ENCODE assay signal across 9 mouse cellular contexts in the genomic region with DNA sequence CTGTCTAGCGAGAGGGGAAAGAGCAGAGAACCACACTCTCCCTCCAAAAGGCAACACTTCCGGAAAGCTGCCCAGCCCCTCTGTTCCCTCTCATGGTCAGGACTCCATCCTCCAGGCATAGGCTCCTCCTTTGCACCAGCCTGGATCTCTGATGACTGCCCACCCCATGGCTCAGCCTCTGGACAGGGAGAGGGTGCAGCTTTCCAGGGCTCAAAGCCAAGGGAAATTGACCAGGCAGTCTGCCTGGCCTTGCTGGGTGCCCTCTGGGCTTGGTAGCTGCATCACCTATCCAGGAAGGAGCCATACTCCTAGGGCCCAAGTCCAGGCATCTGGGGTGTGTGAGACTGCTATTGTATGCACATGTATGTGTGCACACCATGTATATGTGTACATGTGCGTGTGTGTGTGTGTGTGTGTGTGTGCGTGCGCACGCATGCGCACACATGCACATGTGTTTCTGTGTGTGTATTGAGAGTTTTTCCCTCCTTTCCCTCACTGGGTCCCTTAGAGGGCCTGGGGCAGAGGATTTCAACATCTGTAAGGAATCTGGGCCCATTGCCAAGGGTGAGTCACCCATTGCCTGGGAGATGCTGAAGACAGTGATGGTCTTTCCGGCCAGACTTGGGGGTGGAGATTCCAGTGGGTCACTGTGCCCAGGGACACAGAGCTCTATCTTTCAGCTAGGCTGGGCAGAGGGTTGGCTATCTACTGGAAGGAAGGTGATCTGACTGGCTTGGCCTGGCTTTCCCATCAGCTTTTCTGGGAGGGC. TPM values are rescaled to one million over a fixed set of nuclear protein-coding genes. Genes with fewer than 3 reads are reported as not detected.
DNase-seq lines count a peak whose midpoint lies in the region; ATAC-seq lines count a peak whose summit lies in the region.
"Had no signal": no experiment of that assay in that cellular context is flagged by ENCODE, and none has a peak within 500 bp of the region (broad histone marks: within the 10 kb centered on the region; RNA-seq: fewer than 3 reads in every experiment).

No protein-coding gene starts in this region.

- peaks cover 67% of the 10 kb centered on the region for H3K27me3 ChIP-seq in heart, embryonic 10.5 days (ENCODE audit: insufficient read depth, poor library complexity, severe bottlenecking)
- H3K27me3 ChIP-seq: hindbrain, embryonic 15.5 days had no signal

- peak overlapping the region; percentile 71 for H3K27ac ChIP-seq in heart, embryonic 10.5 days
- H3K27ac ChIP-seq: hindbrain, embryonic 15.5 days had no signal

- 82% methylated on average over 8 of the region's 8 CpGs for WGBS in heart, embryonic 10.5 days

- H3K9me3 ChIP-seq in heart, embryonic 10.5 days: no peaks in the 10 kb centered on the region
- H3K9me3 ChIP-seq: hindbrain, embryonic 15.5 days had no signal

- peaks cover 55% of the 10 kb centered on the region for H3K4me1 ChIP-seq in heart, embryonic 10.5 days

- DNase-seq in urinary bladder, adult 18-20 months (ENCODE audit: low spot score in 2 of 2): peak; percentile 36 to 76
- no peak for DNase-seq in urinary bladder, adult 2 months (ENCODE audit: low spot score)
- peak; percentile 86 for DNase-seq in heart, embryonic 10.5 days (ENCODE audit: low spot score)
- DNase-seq in kidney, postnatal 25 days: peak; percentile 74 to 81
- peak; percentile 67 for DNase-seq in ovary, postnatal 14 days (ENCODE audit: low spot score)
- DNase-seq in frontal cortex, postnatal 14 days (ENCODE audit: low spot score in 2 of 2): no peak
- DNase-seq in right cerebral cortex, adult 2 months (ENCODE audit: low spot score in 2 of 2): no peak

- no peak overlapping the region for H3K4me3 ChIP-seq in heart, embryonic 10.5 days
- H3K4me3 ChIP-seq: hindbrain, embryonic 15.5 days had no signal

- no peak for ATAC-seq in CD4-positive, CD25-positive, alpha-beta regulatory T cell, adult 4 months

- 0 out of 2 replicates have a peak, but pooled peaks cover 2% of the 10 kb centered on the region for H3K36me3 ChIP-seq in heart, embryonic 10.5 days
- H3K36me3 ChIP-seq: hindbrain, embryonic 15.5 days had no signal

RNA-seq across cellular contexts. Expression of a gene that starts 2.6 kb away (rescaled TPM):
- polyA plus RNA-seq in urinary bladder, adult 2 months (2012; rRNA removed): 97.7 and 118 TPM in 2 replicates
- polyA plus RNA-seq in heart, embryonic 10.5 days (2016; fragmentation: Nextera tagmentation; extraction: Ambion mirVana): 11.0 and 11.7 TPM in 2 replicates
- not detected for polyA plus RNA-seq in CD4-positive, CD25-positive, alpha-beta regulatory T cell, adult 4 months (2017; shearing (Covaris generic))

RNA-seq across cellular contexts. Expression of a gene that starts 52.1 kb away (rescaled TPM):
- 73.2 and 82.1 TPM in 2 replicates for polyA plus RNA-seq in urinary bladder, adult 2 months (2012; rRNA removed)
- polyA plus RNA-seq in heart, embryonic 10.5 days (2016; fragmentation: Nextera tagmentation; extraction: Ambion mirVana): 60.5 and 66.1 TPM in 2 replicates
- 10 to 100 TPM; 35.0 to 38.4 TPM for polyA plus RNA-seq in CD4-positive, CD25-positive, alpha-beta regulatory T cell, adult 4 months (2017; shearing (Covaris generic))

Comparison
In these comparisons a context has a peak if more than half of its experiments do, and no peak if none do; other contexts are left out.
1. DNase-seq: peak in urinary bladder, adult 18-20 months (2 of 2), heart, embryonic 10.5 days (single experiment), kidney, postnatal 25 days (2 of 2) and ovary, postnatal 14 days (single experiment); none in urinary bladder, adult 2 months (single experiment), frontal cortex, postnatal 14 days (0 of 2) and right cerebral cortex, adult 2 months (0 of 2).